Mouse (Mus musculus): ENCODE results near the gene Mef2d.

GRCm38 (mm10) chr3:88138336-88139242 lies 3.6 kb upstream of the Mef2d start:
- no peak for TF ChIP-seq GATA1 (IDR thresholded peaks at IDR 0.05; ENCODE audit: low read length)
- TF ChIP-seq TAL1 (IDR thresholded peaks at IDR 0.05; ENCODE audit: low read length), result no peak
